Mouse (Mus musculus): ENCODE results near the gene Olfr1066.
A peak's percentile ranks its signal among the peaks of the same experiment; 100 is the strongest.
"Not testable (repeated sequence)": the region's sequence is repeated elsewhere in the genome, so short reads cannot be mapped to it uniquely, and the experiment has no call there.

The Olfr1066 gene

DNA sequence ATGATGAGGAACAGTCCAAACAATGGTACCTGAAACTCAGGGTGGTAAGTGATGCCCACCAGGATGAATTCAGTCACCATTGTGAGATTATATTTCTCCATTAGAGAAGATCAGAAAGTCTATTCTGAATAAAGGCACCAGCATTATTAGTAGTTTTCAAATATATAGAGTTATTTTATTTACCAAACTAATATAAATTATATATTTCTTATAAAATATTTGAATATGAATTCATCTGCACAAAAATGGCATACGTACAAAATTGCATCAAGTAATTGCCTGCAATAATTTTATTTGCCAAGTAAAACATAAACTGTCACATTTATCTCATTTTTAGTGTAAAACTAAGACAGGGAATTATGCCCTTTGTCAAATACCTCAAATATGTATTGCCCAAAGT, at the start of gene Olfr1066:
Gene Olfr1066 (minus strand): TSS at position 101 of the 400 bp plus-strand sequence.
- DNase-seq (ENCODE audit: low read depth, low spot score) = no peak

DNA sequence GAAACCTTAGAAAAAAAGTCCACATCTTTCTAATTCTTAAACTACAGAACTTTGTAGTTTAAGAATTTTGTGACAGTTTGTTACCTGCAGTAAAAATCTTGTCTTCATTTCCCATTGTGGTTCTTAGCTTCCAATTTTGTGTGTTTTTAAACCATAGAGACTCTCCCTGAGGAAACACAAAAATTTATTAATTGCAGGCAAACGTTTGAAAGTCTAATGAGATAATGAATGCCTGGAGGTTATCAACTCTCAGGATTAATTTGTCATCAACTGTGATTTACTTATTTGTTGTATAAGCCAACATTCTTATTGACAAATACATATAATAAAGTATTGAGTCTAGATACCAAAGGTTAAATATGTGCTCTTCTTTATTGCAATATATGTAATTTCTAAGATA, 31.2 kb upstream of the Olfr1066 start, which contains the start of gene Olfr228:
Gene Olfr228 (minus strand): TSS at position 101 of the 400 bp plus-strand sequence.
- DNase-seq (ENCODE audit: low read depth, low spot score) = no peak

DNA sequence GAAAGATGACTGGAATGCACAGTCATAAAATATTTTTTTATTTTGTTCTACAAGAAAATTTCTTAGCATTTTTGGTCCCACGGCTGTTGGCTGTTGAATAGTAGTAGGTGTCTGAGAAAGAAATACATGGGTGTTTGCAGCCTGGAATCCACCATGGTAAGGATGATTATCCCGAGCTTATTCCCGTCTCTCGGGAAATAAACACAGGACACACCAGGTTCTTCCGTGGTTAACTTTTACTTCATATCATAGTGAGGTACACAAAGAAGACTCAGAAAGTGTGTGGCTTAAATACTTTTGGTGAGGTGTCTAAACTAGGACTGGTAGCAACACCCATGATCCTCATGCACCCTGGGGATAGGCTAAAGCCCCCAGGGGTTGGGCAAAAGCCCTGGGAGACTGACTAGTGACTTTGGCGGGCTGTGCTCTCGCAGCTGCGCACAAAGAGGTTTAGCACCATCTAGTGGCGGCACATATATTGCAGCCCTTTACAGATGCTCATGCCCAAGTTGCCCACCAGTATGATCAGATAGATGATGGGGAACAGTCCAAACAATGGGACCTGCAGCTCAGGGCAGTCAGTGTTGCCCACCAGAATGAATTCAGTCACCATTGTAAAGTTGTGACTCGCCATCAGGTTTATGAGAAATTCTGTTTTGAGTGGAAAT, 8.5 kb upstream of the Olfr1066 start:
- peak; percentile 10 for DNase-seq (ENCODE audit: low read depth, low spot score)

DNA sequence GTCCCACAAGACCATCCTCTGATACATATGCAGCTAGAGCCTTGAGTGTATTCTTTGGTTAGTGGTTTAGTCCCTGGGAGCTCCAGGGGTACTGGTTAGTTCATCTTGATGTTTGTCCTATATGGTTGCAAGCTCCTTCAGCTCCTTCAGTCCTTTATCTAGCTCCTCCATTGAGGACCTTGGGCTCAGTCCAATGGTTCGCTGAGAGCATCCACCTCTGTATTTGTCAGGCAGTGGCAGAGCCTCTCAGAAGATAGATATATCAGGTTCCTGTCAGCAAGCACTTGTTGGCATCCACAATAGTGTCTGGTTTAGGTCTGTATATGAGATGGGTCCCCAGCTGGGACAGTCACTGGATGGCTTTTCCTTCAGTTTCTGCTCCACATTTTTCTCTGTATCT, 4.4 kb upstream of the Olfr1066 start:
- DNase-seq (ENCODE audit: low read depth, low spot score) = no peak

DNA sequence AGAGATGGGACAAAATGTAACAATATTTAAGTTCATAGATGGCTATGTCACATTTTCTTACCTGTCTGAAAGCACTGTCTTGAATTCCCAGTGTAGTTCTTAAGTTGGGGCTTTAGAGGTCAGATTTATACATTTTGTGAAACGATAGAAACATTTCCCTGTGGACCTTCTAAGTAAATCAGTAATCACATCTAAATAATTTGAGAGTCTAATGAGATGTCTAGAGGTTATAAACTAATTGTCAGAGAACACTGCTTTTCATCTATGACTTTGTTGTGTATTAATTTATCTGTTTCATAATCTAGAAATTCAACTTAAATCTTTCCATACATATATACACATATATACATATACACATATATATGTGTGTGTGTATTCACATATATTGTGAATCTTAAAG, 5.6 kb downstream of the Olfr1066 start, which contains the start of gene Olfr1065:
Gene Olfr1065 (minus strand): TSS at position 101 of the 400 bp plus-strand sequence.
- DNase-seq (ENCODE audit: low read depth, low spot score) = not testable (repeated sequence)

DNA sequence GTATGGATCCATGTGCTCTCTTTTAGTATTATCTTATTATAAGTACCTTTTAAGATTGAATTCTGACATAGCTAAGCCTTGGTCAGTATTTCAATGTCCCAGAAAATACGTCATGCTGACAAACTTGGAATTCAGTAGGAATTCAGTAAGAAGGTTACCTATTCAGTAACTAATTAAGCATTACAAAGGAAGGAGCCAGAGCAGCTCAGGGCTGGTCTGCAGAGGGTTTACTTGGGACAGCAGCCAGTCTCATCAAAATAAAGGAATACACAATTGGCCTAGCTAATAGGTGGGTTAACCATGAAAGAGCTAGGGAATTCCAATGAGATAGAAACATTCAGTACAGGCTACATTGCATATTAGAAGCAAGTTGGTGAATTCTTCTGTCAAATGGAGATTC, 14.0 kb downstream of the Olfr1066 start:
- DNase-seq (ENCODE audit: low read depth, low spot score) = not testable (repeated sequence)

DNA sequence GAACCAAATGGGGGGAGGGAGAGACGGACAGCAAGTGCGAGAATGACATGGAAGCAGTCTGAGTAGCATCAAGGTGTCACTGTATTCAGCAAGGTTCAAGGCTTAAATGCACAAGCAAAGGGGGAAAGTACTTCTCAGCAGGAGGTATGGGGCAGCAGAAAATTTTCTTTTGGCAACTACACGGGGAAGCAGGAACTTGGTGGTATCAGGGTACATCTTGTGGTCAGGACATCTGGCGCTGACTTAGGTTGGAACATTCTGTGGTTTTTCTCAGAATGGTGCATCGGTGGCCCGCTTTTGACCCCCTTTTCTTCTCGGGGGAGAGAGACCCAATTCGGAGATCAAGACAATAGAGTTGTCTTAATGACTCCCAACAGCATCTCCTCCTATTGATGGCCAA, 27.6 kb downstream of the Olfr1066 start:
- DNase-seq (ENCODE audit: low read depth, low spot score) = not testable (repeated sequence)

DNA sequence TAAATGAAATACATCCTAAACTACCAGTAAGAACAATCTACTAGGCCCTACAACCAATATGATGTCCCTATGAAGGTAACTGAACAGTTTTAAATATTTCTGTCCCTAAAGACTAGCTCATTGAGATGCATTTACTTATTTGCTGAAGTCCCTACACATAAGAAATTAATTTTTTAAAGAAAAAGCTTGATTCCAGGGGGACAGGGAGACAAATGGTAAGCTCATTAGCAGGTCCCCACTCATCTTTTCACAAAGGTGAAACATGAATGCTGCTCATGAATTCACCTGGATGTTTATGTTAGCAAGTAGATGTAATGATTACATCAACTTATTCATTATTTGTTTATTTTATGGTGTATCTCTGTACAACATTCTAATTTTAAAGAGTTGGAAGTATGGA, 29.4 kb downstream of the Olfr1066 start, which contains the start of gene Olfr1062:
Gene Olfr1062 (minus strand): TSS at position 101 of the 400 bp plus-strand sequence.
- DNase-seq (ENCODE audit: low read depth, low spot score) = not testable (repeated sequence)

DNA sequence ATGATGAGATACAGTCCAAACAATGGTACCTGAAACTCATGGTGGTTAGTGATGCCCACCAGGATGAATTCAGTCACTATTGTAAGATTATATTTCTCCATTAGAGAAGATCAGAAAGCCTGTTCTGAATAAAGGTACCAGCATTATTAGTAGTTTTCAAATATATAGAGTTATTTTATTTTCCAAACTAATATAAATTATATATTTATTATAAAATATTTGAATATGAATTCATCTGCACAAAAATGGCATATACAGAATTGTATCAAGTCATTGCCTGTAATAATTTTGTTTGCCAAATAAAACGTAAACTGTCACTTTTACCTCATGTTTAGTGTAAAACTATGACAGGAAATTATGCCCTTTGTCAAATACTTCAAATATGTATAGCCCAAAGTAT, 42.1 kb downstream of the Olfr1066 start, which contains the start of gene Olfr1061:
Gene Olfr1061 (minus strand): TSS at position 101 of the 400 bp plus-strand sequence.
- no peak for DNase-seq (ENCODE audit: low read depth, low spot score)

All from CD4-positive helper T cell, adult 2 months (primary cell).